Mouse (Mus musculus): ENCODE measurements at regions not wholly inside any gene's neighbourhood (a gene's known extent, or its start where the extent isn't known, plus 50 kb on each side); places are given as distances from the start of the nearest gene placed in this dataset.

GRCm38 (mm10) chr13:110535785-110536184, 140.9 kb downstream of the Plk2 start:
- H3K4me1 ChIP-seq (ENCODE audit: control insufficient read depth, insufficient read depth, low read length), result peaks cover 13% of the 10 kb centered on the region
- TF ChIP-seq POLR2A (IDR thresholded peaks at IDR 0.05; ENCODE audit: borderline replicate concordance, low read depth, low read length) (no peak), CTCF (IDR thresholded peaks at IDR 0.05; ENCODE audit: low read depth, low read length) (no peak)
- H3K27ac ChIP-seq (ENCODE audit: insufficient read depth, low read depth, low read length), result no peak overlapping the region
- no peak overlapping the region for H3K4me3 ChIP-seq (ENCODE audit: insufficient read depth, low read length)

DNA sequence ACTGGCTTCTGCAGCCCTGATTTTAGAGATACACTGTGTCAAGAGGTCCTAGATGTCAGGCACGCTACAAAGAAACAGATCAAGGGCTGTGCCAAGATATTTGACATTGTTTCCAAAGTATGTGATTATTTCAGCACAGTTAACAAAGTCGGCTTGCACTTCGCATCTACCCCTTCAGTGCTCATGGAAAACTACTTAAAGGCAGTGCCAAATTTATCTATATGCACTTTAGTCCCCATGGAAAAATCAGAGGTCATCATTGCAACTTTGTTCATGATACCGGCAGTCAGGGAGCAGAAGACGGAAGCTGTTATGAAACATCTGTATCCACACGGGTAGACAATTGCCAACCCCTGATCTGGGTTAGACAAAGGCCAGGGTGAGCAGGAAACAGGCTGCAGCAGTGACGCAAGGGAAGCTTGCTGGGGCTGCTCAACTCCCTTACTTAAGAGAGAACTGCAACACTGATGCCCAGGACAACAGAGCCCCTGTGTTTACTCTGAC, 143.2 kb downstream of the Plk2 start:
- TF ChIP-seq POLR2A (IDR thresholded peaks at IDR 0.05; ENCODE audit: borderline replicate concordance, low read depth, low read length) (no peak), CTCF (IDR thresholded peaks at IDR 0.05; ENCODE audit: low read depth, low read length) (no peak)
- Histone ChIP-seq H3K4me1 (ENCODE audit: control insufficient read depth, insufficient read depth, low read length) (peaks cover 26% of the 10 kb centered on the region), H3K27ac (ENCODE audit: insufficient read depth, low read depth, low read length) (no peak overlapping the region), H3K4me3 (ENCODE audit: insufficient read depth, low read length) (no peak overlapping the region)

DNA sequence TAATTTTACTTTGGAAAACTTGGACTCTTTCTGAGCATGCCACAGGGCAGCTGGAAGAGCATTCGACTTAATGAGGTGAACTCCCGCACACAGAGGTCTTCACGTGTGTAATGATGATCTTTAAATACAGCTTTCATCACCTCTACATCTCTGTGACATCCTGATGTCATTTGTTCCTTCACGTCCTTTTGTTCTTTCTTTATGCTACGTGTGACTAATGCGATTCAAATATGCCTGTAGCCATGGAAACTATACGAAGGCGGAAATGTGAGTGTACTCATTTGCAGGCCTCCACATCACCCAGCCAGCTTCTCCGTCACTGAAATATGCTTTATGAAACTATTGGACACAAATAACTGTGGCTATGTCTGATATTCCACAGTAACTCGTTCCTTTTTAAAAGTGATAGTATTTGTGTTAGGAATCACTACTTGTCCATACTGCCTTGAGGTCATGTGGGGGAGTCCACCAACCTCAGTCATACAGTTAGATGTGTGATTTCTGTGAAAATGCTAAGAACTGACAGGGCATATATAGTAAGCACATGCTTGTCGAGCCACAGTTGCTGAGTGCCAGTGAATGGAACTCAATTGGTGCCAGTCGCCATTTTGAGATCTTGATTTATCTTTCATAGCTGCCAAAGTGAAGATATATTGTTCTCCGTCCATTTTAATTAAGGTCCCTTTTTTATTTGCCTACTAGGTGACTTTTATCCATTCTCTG, 145.9 kb downstream of the Plk2 start:
- Histone ChIP-seq H3K4me1 (ENCODE audit: control insufficient read depth, insufficient read depth, low read length) (peaks cover 35% of the 10 kb centered on the region), H3K27ac (ENCODE audit: insufficient read depth, low read depth, low read length) (no peak overlapping the region), H3K4me3 (ENCODE audit: insufficient read depth, low read length) (no peak overlapping the region)
- TF ChIP-seq CTCF (IDR thresholded peaks at IDR 0.05; ENCODE audit: low read depth, low read length) (no peak), POLR2A (IDR thresholded peaks at IDR 0.05; ENCODE audit: borderline replicate concordance, low read depth, low read length) (no peak)

GRCm38 (mm10) chr13:110541288-110542148, 146.7 kb downstream of the Plk2 start:
- H3K4me1 ChIP-seq (ENCODE audit: control insufficient read depth, insufficient read depth, low read length), result peaks cover 41% of the 10 kb centered on the region
- TF ChIP-seq POLR2A (IDR thresholded peaks at IDR 0.05; ENCODE audit: borderline replicate concordance, low read depth, low read length), result no peak
- TF ChIP-seq CTCF (IDR thresholded peaks at IDR 0.05; ENCODE audit: low read depth, low read length), result no peak
- no peak overlapping the region for H3K4me3 ChIP-seq (ENCODE audit: insufficient read depth, low read length)
- peak overlapping the region; percentile 49 for H3K27ac ChIP-seq (ENCODE audit: insufficient read depth, low read depth, low read length)

DNA sequence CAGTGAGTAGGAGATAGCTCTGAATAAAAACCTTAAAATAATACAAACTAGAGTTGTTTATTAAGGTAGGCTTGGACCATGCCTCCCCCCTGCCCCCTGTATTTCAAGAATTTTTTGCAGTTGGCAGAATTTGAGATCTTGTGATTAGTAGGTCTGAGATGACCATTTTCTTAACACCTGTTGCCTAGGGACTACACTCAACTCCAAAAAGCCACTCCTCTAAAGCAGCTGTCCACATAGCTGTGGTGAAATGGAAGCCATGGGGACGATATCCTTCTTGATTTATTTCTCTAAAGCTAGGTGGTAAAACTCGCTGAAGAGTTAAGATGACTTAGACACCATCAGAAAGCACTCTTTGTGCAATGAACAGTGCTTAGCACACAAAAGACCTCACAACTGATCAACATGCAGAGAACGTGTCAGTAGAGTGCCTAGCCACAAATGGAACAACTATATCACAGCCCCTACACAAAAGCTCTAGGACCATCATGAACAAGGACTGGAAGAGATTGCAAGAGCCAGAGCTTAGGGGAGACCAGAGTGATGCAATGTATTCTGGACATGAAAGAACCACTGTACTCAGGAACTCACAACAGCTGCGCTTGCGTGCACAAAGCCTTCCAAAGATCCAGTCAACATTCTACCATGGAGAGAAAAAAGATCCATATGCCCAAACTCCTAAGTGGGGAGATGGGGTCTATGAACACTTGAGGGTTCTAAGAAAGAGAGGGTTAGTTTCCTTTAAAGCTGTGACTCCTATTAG, 147.6 kb downstream of the Plk2 start:
- TF ChIP-seq POLR2A (IDR thresholded peaks at IDR 0.05; ENCODE audit: borderline replicate concordance, low read depth, low read length) (no peak), CTCF (IDR thresholded peaks at IDR 0.05; ENCODE audit: low read depth, low read length) (no peak)
- H3K4me1 ChIP-seq (ENCODE audit: control insufficient read depth, insufficient read depth, low read length), result peaks cover 40% of the 10 kb centered on the region
- H3K4me3 ChIP-seq (ENCODE audit: insufficient read depth, low read length), result no peak overlapping the region
- H3K27ac ChIP-seq (ENCODE audit: insufficient read depth, low read depth, low read length), result peak overlapping the region; percentile 5; the same call in 1 of the 2 replicates

DNA sequence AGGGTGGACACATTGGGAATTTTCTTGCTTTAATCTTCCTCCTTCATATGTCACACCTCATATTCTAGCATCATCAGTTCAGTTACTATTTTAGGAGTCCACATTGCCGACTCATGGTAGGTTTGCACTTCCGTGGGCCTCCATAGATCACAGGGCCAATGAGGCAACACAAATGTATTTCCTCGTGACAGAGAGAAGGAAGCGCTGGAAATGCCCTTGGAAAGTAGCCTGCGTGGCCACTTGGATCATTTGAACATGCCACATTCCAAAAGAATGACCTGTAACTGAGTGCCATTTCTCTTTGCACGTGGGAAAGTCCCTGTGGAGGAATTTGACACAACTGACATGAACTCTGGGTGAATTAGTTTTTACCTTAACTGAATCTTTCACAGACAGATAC, 150.6 kb downstream of the Plk2 start:
- 0 out of 2 replicates have a peak overlapping the region, but pooled peaks have one; percentile 5 for H3K27ac ChIP-seq (ENCODE audit: insufficient read depth, low read depth, low read length)
- H3K4me1 ChIP-seq (ENCODE audit: control insufficient read depth, insufficient read depth, low read length), result peaks cover 29% of the 10 kb centered on the region
- no peak overlapping the region for H3K4me3 ChIP-seq (ENCODE audit: insufficient read depth, low read length)
- TF ChIP-seq POLR2A (IDR thresholded peaks at IDR 0.05; ENCODE audit: borderline replicate concordance, low read depth, low read length) (no peak), CTCF (IDR thresholded peaks at IDR 0.05; ENCODE audit: low read depth, low read length) (no peak)

DNA sequence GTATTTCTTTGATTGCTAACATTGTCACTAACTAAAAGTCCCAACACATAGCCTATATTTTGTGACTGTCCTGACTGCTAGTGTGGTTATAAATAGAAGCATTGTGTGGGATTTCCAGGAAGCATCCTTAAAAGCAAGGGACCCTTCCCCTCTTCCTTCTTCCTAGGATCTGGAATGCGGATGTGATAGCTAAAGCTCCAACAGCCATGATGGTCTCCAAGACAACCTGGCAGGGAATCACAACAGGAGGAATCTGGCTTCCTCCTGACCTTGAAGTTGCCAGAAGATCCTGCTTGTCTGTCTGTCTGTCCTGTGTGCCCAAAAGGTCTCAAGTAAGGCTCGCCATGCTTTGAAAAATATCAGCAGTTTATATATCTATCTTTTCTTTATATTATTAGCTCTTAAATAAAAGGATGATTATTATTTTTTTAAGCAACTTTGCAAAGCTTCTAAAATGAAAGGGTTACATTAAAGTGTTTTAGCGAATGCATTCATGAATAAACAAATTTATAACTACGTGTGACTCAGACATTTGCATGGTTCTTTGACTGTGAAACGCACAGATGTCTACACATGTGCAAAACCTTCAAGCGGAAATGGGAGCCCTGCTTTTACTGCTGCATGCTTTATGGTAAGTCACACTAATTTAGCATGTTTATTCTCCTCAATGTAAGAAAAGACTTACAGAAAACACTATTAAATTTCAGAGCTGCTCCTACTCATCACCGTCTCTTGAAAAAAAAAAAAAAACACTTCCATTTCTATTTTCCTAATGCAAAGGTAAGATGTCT, 160.9 kb downstream of the Plk2 start:
- no peak for TF ChIP-seq POLR2A (IDR thresholded peaks at IDR 0.05; ENCODE audit: borderline replicate concordance, low read depth, low read length)
- TF ChIP-seq CTCF (IDR thresholded peaks at IDR 0.05; ENCODE audit: low read depth, low read length), result no peak
- Histone ChIP-seq H3K4me3 (ENCODE audit: insufficient read depth, low read length) (no peak overlapping the region), H3K27ac (ENCODE audit: insufficient read depth, low read depth, low read length) (no peak overlapping the region), H3K4me1 (ENCODE audit: control insufficient read depth, insufficient read depth, low read length) (peaks cover 3% of the 10 kb centered on the region; the same call in 1 of the 2 replicates)

DNA sequence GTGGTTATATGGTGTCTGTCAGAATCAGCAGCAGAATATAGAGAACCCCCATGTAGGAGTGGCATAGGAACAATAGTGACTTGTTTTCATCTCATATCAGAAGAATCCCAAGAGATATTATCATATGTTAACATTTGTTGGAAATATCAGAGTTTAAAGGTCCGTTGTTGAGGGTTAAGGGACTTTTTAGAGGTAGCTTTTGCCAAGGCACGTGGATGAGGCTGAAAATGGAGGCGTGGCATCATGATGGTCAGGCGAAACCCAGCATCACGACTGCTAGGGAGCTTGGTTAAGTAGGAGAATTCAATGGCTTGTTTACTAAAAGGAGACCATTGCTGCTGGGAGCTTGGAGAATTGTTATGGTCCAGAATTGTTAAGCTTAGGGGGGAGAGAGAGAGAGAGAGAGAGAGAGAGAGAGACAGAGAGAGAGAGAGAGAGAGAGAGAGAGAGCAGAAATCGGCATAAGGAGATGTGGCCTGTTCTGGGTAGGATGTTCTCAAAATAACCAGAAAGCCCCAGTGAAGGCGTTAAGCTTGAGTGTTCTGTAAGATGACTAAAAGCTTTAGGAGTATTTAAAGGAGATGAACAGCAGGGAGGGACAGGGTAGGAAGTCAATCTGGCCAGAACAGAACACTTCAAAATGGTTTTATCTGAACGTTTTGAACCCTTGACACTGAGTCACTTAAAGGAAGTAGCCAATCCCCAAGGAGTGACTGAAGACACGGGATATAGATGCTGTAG, 161.7 kb downstream of the Plk2 start:
- TF ChIP-seq POLR2A (IDR thresholded peaks at IDR 0.05; ENCODE audit: borderline replicate concordance, low read depth, low read length) (no peak), CTCF (IDR thresholded peaks at IDR 0.05; ENCODE audit: low read depth, low read length) (no peak)

More for the DNA sequence above, 161.7 kb downstream of the Plk2 start:
- H3K27ac ChIP-seq (ENCODE audit: insufficient read depth, low read depth, low read length), result no peak overlapping the region
- peaks cover 10% of the 10 kb centered on the region for H3K4me1 ChIP-seq (ENCODE audit: control insufficient read depth, insufficient read depth, low read length)
- H3K4me3 ChIP-seq (ENCODE audit: insufficient read depth, low read length), result no peak overlapping the region
